Mouse (Mus musculus) cerebellum, adult 18-20 months (tissue): ENCODE measurements around the gene Npb.
"Not testable (repeated sequence)": the region's sequence is repeated elsewhere in the genome, so short reads cannot be mapped to it uniquely, and the experiment has no call there.

Experiments used
- DNase-seq, 2 experiments: peaks; one replicate each; pipeline ENCODE4 v3.0.0; 2021

The Npb gene

DNA sequence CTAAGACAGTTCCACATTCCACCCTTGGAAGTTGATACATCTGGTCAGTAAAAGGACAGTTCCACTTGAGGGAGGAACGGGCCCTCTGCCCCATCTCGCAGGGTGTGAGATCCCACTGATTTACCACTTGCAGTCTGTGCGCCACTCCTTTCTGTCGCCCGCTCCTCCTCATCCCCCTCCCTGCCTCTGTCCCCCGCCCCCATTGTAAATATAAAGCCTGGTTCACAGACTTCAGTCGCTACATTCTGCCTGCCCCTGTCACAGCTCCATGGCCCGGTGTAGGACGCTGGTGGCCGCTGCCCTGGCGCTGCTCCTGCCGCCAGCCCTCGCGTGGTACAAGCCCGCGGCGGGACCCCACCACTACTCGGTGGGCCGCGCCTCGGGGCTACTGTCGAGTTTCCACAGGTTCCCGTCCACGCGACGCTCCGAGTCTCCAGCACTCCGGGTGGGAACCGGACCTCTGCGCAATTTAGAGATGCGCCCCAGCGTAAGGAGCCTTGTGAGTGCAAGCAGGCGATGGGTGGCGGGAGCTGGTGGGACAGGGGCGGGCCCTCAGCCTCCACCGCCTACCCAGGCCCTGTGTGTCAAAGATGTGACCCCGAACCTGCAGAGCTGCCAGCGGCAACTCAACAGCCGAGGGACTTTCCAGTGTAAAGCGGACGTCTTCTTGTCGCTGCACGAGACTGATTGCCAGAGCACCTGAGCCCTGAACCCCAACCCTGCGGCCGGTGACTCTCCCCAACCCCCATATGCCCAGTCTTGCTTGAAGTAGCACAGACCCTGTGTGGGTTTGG lies at the start of gene Npb:
TSS of gene Npb (plus strand) at position 237 of the 794 bp plus-strand sequence.
- DNase-seq, result no peak

DNA sequence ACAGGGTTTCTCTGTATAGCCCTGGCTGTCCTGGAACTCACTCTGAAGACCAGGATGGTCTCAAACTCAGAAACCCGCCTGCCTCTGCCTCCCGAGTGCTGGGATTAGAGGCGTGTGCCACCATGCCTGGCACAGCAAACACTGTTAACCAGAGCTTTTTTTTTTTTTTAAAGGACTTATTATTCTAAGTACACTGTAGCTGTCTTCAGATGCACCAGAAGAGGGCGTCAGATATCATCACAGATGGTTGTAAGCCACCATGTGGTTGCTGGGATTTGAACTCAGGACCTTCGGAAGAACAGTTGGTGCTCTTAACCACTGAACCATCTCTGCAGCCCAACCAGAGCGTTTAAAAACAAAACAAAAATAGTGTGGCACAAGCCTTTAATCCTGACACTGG lies 49.4 kb upstream of the Npb start:
- not testable (repeated sequence) for DNase-seq

DNA sequence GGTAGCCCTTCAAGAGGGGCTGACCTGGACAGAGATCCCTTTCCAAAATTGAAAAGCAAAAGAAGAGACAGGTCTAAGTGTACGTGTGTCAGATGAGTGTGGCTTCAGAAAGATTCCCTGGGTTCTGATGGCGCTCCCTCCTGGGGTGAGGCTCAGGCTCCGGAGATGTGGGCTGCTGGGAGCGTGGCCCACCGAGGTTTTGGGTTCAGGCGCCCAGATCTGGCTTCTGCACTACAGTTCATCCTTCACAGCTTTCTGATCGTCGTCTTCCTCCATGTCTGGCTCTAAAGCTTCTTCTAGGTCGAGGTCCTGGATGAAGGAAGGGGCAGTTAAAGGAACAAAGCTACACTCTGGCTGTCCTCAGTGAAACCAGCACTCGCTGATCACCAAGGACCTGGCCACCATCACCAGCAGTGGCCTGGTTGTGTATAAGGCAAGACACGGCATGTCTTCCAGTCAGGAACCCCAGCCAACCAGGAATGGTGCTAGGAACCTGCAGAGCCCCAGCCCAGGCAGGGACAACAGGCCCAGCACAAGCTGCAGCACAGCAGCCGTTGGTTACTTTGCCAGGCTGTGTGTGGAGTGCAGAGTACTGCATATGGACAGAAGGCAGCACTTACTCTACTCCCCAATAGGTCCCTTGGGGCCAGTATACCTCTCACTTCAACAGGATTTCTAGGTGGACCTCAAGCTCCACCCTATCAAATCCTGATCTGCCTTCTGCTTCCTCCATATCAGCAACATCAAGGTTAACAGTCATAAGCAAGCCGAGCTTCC lies 47.1 kb upstream of the Npb start:
- DNase-seq, result no peak

- DNase-seq, result no peak
Observed at GRCm38 (mm10) chr11:120562949-120563348, 45.3 kb upstream of the Npb start.

GRCm38 (mm10) chr11:120565114-120565513 lies 43.2 kb upstream of the Npb start:
- DNase-seq, result no peak

GRCm38 (mm10) chr11:120568324-120568723 lies 40.0 kb upstream of the Npb start:
- no peak for DNase-seq

GRCm38 (mm10) chr11:120571122-120571521 lies 37.2 kb upstream of the Npb start:
- no peak for DNase-seq

GRCm38 (mm10) chr11:120571754-120572416 lies 36.4 kb upstream of the Npb start:
- DNase-seq, result peak in 1 of 2 experiments; percentile 18

GRCm38 (mm10) chr11:120572417-120572751 lies 35.9 kb upstream of the Npb start:
- no peak for DNase-seq

DNA sequence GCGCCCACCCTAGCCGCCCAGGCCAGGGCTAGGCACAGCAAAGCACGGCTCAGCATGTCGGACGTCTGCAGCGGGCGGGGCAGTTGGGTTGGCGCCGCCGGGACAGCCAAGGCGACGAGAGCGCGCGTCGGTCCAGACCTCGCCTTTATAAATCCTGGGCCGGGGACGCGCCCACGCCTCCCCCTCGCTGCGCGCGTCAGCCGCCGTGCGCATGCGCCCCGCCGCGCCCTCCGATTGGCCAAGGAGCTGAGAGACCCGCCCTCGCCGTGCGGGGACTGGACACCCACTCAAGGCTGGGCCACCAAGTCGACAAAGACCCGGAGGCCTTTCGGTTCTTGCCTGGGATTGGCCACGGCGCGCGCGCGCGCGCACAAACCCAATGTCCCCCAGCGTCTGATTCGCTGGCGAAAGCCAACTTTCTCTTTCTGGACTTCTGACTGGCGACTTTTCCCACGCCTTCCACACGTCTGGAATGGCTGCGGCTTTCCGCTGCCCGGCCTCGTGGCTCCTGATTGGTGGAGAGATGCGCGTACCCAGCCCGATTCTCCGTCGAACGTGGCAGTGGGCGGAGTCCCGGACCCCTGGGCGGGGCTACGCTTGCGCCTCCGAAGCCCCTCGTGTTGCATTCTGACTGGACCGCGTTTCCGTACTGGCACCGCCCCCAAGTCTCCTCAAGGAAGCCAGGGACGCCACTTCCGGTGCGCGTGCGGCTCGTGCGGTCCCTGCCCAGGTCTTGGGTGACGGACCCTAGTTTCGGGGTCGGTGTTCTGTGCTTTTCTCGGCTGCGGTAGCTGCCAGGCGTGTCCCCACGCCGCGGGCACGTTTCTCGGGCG lies 35.3 kb upstream of the Npb start, which contains the start of gene P4hb:
TSS of gene P4hb (minus strand) at position 502 of the 833 bp plus-strand sequence.
- DNase-seq, result peak; percentile 100

DNA sequence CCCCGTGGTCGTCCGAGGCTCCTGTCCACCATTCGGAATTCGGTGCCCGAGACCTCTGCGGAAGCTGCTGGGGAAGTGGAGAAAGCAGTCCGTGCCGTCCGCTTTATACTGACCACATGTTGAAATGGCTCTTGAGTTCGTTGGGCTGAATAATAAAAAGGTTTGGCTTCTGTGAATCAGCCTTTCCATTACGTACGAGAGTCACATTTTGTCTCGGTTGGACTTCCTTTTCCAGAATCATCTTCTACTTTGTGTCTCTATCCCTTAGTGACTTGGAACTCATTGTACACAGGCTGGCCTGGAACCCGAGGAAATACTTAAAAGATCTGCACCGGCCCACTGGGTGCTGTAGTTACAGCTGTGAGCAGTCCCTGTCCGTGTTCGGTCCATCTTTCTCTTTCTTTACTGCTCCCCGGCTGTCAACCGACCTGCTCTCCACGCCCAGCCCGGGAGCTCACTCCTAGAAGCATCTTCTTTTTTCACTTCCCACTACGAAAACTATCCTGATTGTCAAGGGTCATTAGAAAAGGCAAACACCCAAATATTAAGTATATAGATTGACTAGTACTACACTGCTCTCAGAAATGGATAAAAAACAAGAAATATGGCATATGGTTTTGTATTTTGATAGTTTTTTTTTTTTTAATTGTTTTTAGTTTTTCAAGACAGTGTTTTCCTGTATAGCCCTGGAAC lies 34.5 kb upstream of the Npb start:
- no peak for DNase-seq

- no peak for DNase-seq
Observed at GRCm38 (mm10) chr11:120574278-120574600, 34.0 kb upstream of the Npb start.

DNA sequence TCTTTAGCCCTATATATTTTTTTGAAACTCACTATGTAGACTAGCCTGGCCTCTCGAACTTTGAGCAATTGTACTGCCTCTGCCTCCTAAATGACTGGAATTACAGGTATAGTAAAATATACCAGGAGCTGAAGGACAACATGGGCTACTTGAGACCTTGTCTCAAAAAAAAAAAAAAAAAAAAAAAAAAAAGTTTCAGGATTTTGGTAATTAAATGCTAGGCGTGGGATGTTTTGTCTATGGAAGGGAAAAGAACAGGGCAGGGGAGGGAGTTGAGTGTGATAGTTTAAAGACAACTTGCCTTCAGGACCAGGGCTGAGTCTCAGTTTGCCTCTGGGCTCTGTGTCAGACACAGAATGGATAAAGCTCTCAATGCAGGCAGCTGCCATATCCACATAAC lies 33.2 kb upstream of the Npb start:
- DNase-seq, result no peak

GRCm38 (mm10) chr11:120575940-120576339 lies 32.3 kb upstream of the Npb start:
- no peak for DNase-seq

GRCm38 (mm10) chr11:120576365-120576981 lies 31.8 kb upstream of the Npb start:
- DNase-seq, result no peak

GRCm38 (mm10) chr11:120577211-120578023 lies 30.9 kb upstream of the Npb start:
- DNase-seq, result peak in 1 of 2 experiments; percentile 39

DNA sequence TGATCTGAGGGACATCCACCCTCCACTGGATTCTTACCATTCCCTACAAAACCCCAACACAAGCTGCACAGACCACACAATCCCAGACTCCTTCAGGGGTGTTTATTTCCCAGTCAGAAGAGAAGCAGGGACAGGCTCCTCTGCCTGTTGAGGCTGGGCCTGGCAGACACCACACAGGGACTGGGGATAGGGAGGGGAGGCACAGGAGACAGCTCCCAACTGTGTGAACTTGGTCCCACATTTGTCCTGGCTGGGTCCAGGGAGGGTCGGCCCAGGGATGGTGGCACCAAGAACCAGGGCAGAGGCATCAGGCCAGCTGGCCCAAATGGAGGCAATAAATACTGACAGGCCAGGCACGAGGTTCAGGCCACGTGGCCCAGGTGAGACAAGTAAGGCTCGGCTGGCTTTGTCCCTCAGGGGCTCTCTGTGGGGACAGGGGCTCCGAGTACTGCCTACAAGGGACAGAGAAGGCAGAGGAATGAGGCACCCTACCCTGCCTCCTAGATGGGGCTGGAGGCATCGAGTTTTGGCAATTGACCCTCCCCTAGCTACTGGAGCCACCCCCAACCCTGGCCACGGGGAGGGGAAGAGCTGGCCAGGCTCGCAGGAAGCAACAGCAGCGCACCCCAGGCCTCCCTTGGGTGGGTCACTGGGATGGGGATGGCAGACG lies 30.1 kb upstream of the Npb start:
- no peak for DNase-seq

- DNase-seq, result peak; percentile 19 to 33
Observed at GRCm38 (mm10) chr11:120578694-120579243, 29.5 kb upstream of the Npb start.

DNA sequence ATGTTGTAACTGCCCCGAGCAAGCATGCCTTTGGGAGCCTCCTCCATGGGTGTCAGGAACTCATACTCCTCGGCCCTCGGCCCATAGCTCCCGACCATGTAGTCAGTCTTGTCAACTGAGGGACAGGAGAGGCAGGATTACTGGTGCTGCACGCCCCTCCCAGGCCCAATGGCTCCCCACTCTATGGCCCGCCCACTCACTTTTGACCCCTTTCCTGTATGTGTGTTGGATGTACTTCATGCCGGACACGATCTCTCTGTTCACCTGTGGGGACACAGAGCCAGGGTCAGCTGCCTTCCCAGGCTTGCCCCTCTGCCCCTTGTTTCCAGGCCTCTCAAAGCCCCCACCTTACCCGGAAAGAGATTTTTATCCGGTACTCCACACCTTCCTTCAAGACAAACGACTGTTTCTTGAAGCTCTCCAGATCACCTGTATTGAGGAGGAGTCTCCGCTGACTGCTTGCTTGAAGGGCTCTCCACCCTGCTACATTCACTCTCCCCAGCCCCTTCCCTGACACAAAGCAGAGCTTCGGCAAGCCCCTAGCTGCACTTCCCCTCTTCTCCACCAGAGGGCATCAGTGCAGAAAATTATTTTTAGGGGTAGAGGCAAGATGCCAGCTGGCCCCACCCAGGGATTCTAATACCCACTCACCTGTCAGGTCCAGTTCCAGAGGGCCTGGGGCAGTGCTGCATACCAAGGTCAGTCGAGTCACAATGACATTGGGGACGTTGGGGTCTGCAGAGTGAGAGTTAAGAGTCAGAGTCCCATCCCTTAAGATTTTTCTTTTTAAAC lies 28.8 kb upstream of the Npb start:
- DNase-seq, result peak; percentile 70 to 79
